Mouse (Mus musculus) layer of hippocampus, postnatal 14 days (tissue): Measurements from ENCODE around the gene Prn. TPM values are rescaled to one million over a fixed set of nuclear protein-coding genes. Genes with fewer than 3 reads are reported as not detected.

ENCODE experiments used
- DNase-seq, 2 experiments: peaks; one replicate each; pipeline ENCODE4 v3.0.0; 2021 to 2022; ENCODE audit warnings: low spot score in 2 of 2, mixed read lengths in 1 of 2
- total RNA-seq, 2 experiments: library from RNA; stranded (reverse); gene quantifications; 2 replicates each; pipeline ENCODE4 v1.2.3; 2021

Prn gene
- total RNA-seq, 2 experiments from 2014 or later, result not detected

DNA sequence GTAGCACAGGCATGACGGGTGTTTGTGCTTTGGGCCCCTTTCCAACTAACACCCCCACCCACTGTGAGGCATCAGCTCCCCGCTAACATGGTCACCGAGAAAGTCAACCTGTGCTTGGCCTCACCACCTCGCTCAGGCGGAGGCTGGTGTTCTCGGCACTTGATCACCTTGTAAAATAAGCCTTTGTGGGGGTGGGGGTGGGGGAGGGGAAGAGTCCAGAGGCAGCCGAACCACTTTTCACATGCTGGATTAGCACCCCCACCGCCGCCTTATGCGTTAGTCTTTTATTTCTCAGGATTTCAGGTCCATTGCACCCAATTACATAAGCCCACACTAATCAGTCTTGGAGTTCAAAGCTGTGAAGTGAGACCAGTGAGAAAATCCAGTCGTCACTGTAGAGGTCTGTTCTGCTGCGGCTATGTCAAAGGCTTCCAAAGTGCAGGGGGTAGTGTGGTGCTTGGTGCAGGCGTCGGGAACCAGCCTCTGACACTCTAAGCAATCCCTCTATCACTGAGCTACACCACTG lies 83.9 kb downstream of the Prn start:
- no peak for DNase-seq

DNA sequence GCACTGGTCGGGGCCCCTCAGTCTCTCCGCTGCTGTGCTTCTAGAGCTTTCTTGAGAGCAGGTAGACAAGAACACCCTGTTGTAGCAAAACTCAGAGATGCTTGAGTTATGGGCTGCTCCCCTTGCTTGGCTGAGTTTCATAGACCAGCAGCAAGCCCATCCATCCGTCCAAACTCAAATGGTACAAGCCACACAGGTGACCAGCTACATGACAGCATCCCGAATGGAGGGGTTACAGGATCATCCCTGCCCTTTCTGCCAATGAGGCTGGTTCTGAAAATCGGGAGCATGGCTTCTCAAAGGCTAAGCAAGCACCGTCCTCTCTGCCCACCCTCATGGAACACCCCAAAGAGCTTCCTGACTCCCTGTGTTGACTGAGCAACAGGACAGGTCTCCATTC lies 85.2 kb downstream of the Prn start:
- DNase-seq, result no peak

DNA sequence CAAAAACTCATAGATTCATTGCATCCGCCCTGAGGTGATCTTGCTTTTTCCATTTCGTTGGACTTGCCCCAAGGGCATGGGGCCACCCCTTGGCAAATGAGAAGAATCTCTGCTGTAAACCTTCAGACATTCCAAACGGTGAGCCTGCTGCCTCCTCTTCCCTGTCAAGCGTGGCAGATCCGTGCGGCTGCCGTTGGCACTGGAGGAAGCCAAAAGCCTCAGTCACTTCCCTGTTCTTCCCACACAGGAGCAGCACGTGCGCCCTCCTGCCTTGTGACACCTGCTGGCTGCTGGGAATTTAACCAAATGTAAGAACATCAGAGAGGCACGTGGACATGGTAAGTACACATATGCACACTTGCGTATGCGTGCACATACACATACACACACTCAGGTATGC lies 86.0 kb downstream of the Prn start:
- DNase-seq, result peak; percentile 47 to 54

- no peak for DNase-seq
Observed at GRCm38 (mm10) chr2:131996369-131996768, 86.6 kb downstream of the Prn start.

DNA sequence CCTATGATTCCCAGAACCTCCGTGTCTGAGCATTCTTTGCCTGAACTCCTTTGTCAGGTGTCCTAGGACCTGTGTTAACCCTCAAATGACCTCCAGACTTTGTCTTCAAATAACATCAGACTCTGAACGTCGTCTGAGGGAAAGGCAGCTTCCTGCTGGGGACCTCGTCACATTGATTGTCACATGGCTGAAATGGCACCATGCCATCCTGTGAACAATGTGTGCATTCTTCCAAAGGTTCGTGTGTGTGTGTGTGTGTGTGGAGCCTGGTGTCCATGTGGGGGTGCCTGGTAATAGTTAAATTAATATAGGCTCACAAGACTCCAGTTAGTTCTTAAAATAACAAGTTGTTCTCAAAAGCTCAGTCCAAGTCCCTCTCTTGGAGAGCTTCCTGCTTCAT lies 87.6 kb downstream of the Prn start:
- no peak for DNase-seq

DNA sequence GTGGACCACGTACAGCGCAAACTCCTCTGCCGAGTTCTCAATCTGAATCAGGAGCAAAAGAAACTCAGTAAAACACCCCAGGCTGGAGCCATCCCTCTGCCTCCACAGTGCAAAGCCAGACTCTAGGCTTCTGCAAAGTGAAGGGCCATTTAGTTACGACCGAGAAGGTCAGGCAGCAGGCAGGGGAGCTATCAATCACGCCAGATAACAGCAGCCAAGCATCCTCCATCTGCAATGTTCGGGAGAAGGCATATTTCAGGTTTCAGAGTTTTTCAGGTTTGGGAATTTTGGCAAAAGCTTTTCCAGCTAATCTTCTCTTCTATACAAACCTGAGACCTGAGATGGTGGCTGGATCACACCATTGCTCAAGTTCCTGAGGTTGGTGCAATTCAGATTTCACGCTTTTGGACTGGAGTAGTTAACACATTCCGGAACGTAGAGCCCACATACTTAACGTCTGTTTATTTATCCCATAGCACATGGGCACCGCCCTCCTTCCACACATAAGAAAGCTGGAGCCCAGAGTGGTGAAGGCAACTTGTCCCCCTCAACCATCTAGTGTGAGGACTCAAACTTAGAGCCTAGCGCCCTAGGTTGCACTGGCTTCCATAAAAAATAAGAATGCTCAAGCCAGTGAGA lies 92.1 kb downstream of the Prn start:
- no peak for DNase-seq

GRCm38 (mm10) chr2:132003916-132004315 lies 94.2 kb downstream of the Prn start:
- no peak for DNase-seq

DNA sequence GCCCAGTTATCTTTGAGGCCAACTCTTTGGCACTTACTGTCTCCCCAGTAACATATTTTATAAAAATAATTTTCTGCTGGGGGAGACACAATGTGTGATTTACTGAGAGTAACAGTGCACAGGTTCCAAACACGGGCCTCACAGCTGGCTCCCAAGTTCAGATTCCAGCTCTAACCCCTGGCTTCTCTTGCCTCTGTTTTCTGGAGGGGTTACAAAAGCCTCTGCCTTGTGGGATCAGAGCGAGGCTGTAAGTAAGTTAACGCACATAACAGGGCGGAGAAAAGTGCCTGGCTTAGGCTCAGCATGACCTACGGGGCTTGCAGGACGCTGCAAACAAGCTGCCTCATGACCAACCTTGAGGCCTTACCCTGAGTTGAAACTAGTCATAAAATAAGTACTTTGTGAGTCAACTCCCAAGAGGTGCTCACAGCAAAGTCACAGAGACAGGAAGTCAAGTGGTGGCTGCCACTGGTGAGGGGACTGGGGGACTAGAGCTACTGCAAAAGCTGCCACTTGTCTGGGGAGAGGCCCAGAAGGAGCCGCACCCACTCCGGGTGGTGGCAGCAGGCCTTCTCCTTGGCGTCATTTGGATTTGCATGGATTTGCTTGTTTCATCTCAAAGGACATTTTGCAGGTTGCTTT lies 94.9 kb downstream of the Prn start:
- DNase-seq, result no peak

GRCm38 (mm10) chr2:132005445-132005844 lies 95.7 kb downstream of the Prn start:
- DNase-seq, result no peak

Other genes with a start within 250 kb of the Prn start
- under 1 TPM in 1 of 2 experiments, not detected in 1; 0.14 TPM for gene Erv3, start 50.2 kb upstream of the Prn start, total RNA-seq
- 100 to 1,000 TPM; 651 to 673 TPM for gene Prnp, start within 50 bp of the Prn start, total RNA-seq
- 1 to 10 TPM; 2.0 to 2.1 TPM for gene Prnd, start 40.9 kb downstream of the Prn start, total RNA-seq
- 10 to 100 TPM; 33.3 to 35.6 TPM for gene Rassf2, start 120.3 kb downstream of the Prn start, total RNA-seq
- gene Slc23a2, start 235.2 kb downstream of the Prn start, total RNA-seq, result 10 to 100 TPM; 88.9 to 94.1 TPM